Mouse (Mus musculus) lung, embryonic 14.5 days (tissue): ENCODE data around the gene Gpm6a. TPM values are rescaled to one million over a fixed set of nuclear protein-coding genes. Genes with fewer than 3 reads are reported as not detected.

Experiments
- ATAC-seq: fragments of 200-750 bp; cut with Nextera tagmentation; 2 replicates; pipeline ENCODE4 v1.8.0; 2017; ENCODE audit warnings: mild to moderate bottlenecking, moderate TSS enrichment, moderate library complexity; ENCODE audit not compliant: insufficient read depth
- DNase-seq: peaks from one replicate; pipeline ENCODE4 v3.0.0-alpha.2; 2015
- H3K27ac ChIP-seq: fragments of 300-500 bp; sonication (generic); 2 replicates; pipeline ENCODE4 v1.5.1; 2014; ENCODE audit warnings: low read depth, mild to moderate bottlenecking, moderate library complexity
- H3K27me3 ChIP-seq: fragments of 300-500 bp; sonication (generic); 2 replicates; pipeline ENCODE4 v1.6.1; 2014; ENCODE audit warnings: low read length, control low read depth; ENCODE audit not compliant: insufficient read depth
- H3K36me3 ChIP-seq: fragments of 300-500 bp; sonication (generic); 2 replicates; pipeline ENCODE4 v1.6.1; 2014; ENCODE audit warnings: control low read depth; ENCODE audit not compliant: insufficient read depth
- H3K4me1 ChIP-seq: fragments of 300-500 bp; sonication (generic); 2 replicates; pipeline ENCODE4 v1.6.1; 2014; ENCODE audit warnings: antibody characterized with exemption, control low read depth; ENCODE audit not compliant: insufficient read depth
- H3K4me2 ChIP-seq: fragments of 300-500 bp; sonication (generic); 2 replicates; pipeline ENCODE4 v1.6.1; 2014; ENCODE audit warnings: mild to moderate bottlenecking
- H3K4me3 ChIP-seq: fragments of 300-500 bp; sonication (generic); 2 replicates; pipeline ENCODE4 v1.5.1; 2014; ENCODE audit warnings: low read depth, low read length
- H3K9ac ChIP-seq: fragments of 300-500 bp; sonication (generic); 2 replicates; pipeline ENCODE4 v1.6.1; 2014
- H3K9me3 ChIP-seq: fragments of 300-500 bp; sonication (generic); 2 replicates; pipeline ENCODE4 v1.6.1; 2016; ENCODE audit warnings: low read depth, low read length, control low read depth
- CTCF ChIP-seq: IDR thresholded peaks from 2 replicates; pipeline ENCODE4 v1.5.1; 2016; ENCODE audit warnings: antibody characterized with exemption, low read depth
- WGBS: fragments of 180-500 bp; shearing (Covaris S2); extraction: QIAGEN DNeasy Blood & Tissue Kit; methylation state at CpG from one replicate; pipeline ENCODE4 v1.1.7; 2014; 5-methylcytosine and 5-hydroxymethylcytosine counted together
- polyA plus RNA-seq: library from polyadenylated mRNA; unstranded; fragments of >200 nt; fragmentation: Nextera tagmentation; extraction: Ambion mirVana; gene quantifications from 2 replicates; pipeline ENCODE4 v1.2.1, GENCODE M21; 2014

Gpm6a gene
- polyA plus RNA-seq = 15.5 and 20.4 TPM in 2 replicates

- Histone ChIP-seq H3K4me1 (no peaks in the 10 kb centered on the region), H3K9me3 (no peaks in the 10 kb centered on the region), H3K4me3 (no peak within 1 kb of the TSS), H3K4me2 (no peak within 1 kb of the TSS), H3K27ac (no peak within 1 kb of the TSS), H3K27me3 (no peaks in the 10 kb centered on the region), H3K9ac (no peak within 1 kb of the TSS), H3K36me3 (no peaks in the 10 kb centered on the region)
- no peak for TF ChIP-seq CTCF
- DNase-seq (no peak), ATAC-seq (no peak)
- WGBS = 29% methylated on average over 13 of the region's 13 CpGs
Observed at GRCm38 (mm10) chr8:54954741-54955455, at the start of gene Gpm6a. Gene Gpm6a, plus strand, starts transcription at chr8:54954843.

- DNase-seq (no peak), ATAC-seq (no peak)
- H3K27me3 ChIP-seq = no peaks in the 10 kb centered on the region
- H3K4me3 ChIP-seq = no peak overlapping the region
- no peak overlapping the region for H3K4me2 ChIP-seq
- no peak for TF ChIP-seq CTCF
- H3K27ac ChIP-seq = no peak overlapping the region
- 87% methylated on average over 2 of the region's 2 CpGs for WGBS
- no peaks in the 10 kb centered on the region for H3K9me3 ChIP-seq
- H3K36me3 ChIP-seq = no peaks in the 10 kb centered on the region
- H3K4me1 ChIP-seq = no peaks in the 10 kb centered on the region
- H3K9ac ChIP-seq = no peak overlapping the region
Observed at GRCm38 (mm10) chr8:54912891-54913290, 41.8 kb upstream of the Gpm6a start.

- DNase-seq = no peak
- Histone ChIP-seq H3K36me3 (no peaks in the 10 kb centered on the region), H3K4me2 (no peak overlapping the region), H3K9me3 (no peaks in the 10 kb centered on the region), H3K27me3 (no peaks in the 10 kb centered on the region), H3K4me1 (no peaks in the 10 kb centered on the region), H3K4me3 (no peak overlapping the region), H3K27ac (no peak overlapping the region), H3K9ac (no peak overlapping the region)
- ATAC-seq = no peak
- WGBS = 57% methylated on average over 7 of the region's 9 CpGs
- no peak for TF ChIP-seq CTCF
Observed at GRCm38 (mm10) chr8:54917710-54918109, 36.9 kb upstream of the Gpm6a start.

GRCm38 (mm10) chr8:54922160-54922855, 32.3 kb upstream of the Gpm6a start:
- H3K9me3 ChIP-seq = no peaks in the 10 kb centered on the region
- no peak overlapping the region for H3K4me2 ChIP-seq
- no peak; the same call in 1 of the 2 replicates for ATAC-seq
- DNase-seq = peak; percentile 59
- H3K4me1 ChIP-seq = no peaks in the 10 kb centered on the region
- no peak for TF ChIP-seq CTCF
- H3K9ac ChIP-seq = no peak overlapping the region
- H3K4me3 ChIP-seq = no peak overlapping the region
- H3K27me3 ChIP-seq = no peaks in the 10 kb centered on the region
- H3K36me3 ChIP-seq = no peaks in the 10 kb centered on the region
- H3K27ac ChIP-seq = no peak overlapping the region
- WGBS = 40% methylated on average over 2 of the region's 2 CpGs

GRCm38 (mm10) chr8:54924936-54925335, 29.7 kb upstream of the Gpm6a start:
- WGBS = 81% methylated on average over 3 of the region's 3 CpGs
- Histone ChIP-seq H3K27ac (no peak overlapping the region), H3K4me2 (no peak overlapping the region), H3K4me3 (no peak overlapping the region), H3K36me3 (no peaks in the 10 kb centered on the region), H3K9me3 (no peaks in the 10 kb centered on the region), H3K9ac (no peak overlapping the region), H3K4me1 (no peaks in the 10 kb centered on the region), H3K27me3 (no peaks in the 10 kb centered on the region)
- no peak for DNase-seq
- ATAC-seq = no peak
- TF ChIP-seq CTCF = no peak

- WGBS = 50% methylated on average over 2 of the region's 2 CpGs
- DNase-seq (no peak), ATAC-seq (no peak)
- no peak overlapping the region for H3K9ac ChIP-seq
- H3K4me3 ChIP-seq = no peak overlapping the region
- no peaks in the 10 kb centered on the region for H3K9me3 ChIP-seq
- no peak for TF ChIP-seq CTCF
- no peak overlapping the region for H3K4me2 ChIP-seq
- H3K27me3 ChIP-seq = no peaks in the 10 kb centered on the region
- no peaks in the 10 kb centered on the region for H3K36me3 ChIP-seq
- H3K4me1 ChIP-seq = no peaks in the 10 kb centered on the region
- no peak overlapping the region for H3K27ac ChIP-seq
Observed at GRCm38 (mm10) chr8:54932306-54932705, 22.3 kb upstream of the Gpm6a start.

GRCm38 (mm10) chr8:54953351-54953750, 1.3 kb upstream of the Gpm6a start:
- no peak for DNase-seq
- Histone ChIP-seq H3K9me3 (no peaks in the 10 kb centered on the region), H3K9ac (no peak overlapping the region)

More at GRCm38 (mm10) chr8:54953351-54953750, 1.3 kb upstream of the Gpm6a start:
- H3K36me3 ChIP-seq = no peaks in the 10 kb centered on the region
- no peaks in the 10 kb centered on the region for H3K4me1 ChIP-seq
- no peak overlapping the region for H3K4me2 ChIP-seq
- TF ChIP-seq CTCF = no peak
- no peak overlapping the region for H3K4me3 ChIP-seq
- ATAC-seq = no peak
- WGBS = 82% methylated on average over 2 of the region's 2 CpGs
- no peaks in the 10 kb centered on the region for H3K27me3 ChIP-seq
- no peak overlapping the region for H3K27ac ChIP-seq
